Mouse (Mus musculus): ENCODE measurements at regions not wholly inside any gene's neighbourhood (a gene's known extent, or its start where the extent isn't known, plus 50 kb on each side); places are given as distances from the start of the nearest gene placed in this dataset.

DNA sequence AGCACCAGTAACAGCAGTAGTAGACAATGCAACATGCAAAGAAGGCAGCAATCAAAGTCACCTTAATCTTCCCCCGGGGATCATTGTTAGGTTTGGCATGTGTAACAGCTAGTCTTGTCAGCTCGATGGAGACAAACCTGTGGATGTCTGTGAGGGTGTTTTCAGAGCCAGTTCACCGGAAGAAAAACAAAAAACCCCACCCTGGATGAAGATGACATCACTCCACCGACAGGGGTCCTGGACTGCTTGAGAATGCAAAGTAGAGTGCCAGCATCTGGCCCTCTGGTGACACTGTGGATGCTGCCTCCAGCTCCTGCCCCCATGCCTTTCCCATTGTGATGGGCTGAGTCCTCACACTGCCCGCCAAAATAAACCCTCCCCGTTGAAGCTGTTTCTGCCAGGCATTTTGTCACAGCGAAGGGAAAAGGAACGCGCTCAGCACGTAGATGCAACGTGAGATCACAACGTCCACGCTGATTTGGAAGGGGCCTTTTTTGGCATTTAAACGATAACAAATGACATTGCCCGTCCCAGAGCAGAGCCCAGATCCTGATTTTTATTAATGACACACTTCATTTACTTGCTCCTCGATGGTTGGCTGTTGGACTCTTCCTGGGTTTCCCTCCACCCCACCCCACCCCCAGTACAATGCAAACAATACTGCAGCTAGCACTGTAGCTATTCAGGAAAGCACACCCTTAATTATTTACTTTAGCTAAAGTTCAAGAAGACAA lies 101.7 kb downstream of the Mis18a start:
- no peak for TF ChIP-seq CTCF (conservative IDR thresholded peaks at IDR 0.05; ENCODE audit: insufficient read depth, insufficient read length, low read depth, low read length)
- TF ChIP-seq POLR2A (IDR thresholded peaks at IDR 0.05; ENCODE audit: low read depth, low read length): no peak
